Mouse (Mus musculus): ENCODE measurements around the gene Socs7. TPM values are rescaled to one million over a fixed set of nuclear protein-coding genes. Genes with fewer than 3 reads are reported as not detected.
A peak's percentile ranks its signal among the peaks of the same experiment; 100 is the strongest.

The Socs7 gene
- total RNA-seq, 4 experiments from 2014 or later: 19.2 to 23.4 (median 20.0) TPM

DNA sequence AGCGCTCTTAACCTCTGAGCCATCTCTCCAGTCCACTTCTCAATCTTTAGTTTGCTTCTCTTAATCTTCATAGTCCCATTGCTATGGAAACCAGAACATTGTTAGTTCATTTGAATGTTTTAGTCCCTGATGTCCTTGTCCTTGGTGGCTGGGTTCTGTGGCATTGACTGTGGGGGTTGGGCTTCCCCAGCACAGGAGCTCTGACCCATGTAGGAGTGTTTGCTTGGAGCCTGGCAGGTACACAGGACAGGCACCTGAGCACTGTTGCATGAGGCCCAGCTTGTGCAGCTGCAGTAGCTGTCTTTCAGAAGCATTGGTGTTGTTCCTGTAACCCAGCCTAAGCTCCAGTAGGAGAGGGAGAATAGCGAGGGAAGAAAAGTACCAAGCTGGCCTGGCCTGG, 25.5 kb downstream of the Socs7 start:
- DNase-seq (ENCODE audit: low spot score): no peak

DNA sequence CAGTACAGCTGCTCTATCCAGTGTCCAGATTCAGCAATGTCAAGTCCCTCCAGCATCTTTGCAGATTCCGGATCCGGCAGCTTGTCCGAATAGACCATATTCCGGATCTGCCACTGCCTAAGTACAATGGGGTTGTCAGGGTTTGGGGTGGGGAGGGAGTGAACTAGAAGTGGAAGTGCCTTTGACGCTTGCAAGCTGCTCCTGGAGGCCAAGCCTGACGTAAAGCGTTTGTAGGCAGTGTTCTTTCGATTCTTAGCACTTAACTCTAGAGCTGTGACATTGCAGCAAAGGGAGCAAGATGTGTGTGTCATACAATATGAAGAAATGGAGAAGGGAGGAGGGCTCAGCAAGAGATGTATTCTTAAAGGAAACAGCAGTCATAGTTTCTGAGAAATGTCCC, 26.8 kb downstream of the Socs7 start:
- no peak for DNase-seq (ENCODE audit: low spot score)

GRCm38 (mm10) chr11:97393658-97394057, 31.3 kb downstream of the Socs7 start:
- DNase-seq (ENCODE audit: low spot score): no peak

DNA sequence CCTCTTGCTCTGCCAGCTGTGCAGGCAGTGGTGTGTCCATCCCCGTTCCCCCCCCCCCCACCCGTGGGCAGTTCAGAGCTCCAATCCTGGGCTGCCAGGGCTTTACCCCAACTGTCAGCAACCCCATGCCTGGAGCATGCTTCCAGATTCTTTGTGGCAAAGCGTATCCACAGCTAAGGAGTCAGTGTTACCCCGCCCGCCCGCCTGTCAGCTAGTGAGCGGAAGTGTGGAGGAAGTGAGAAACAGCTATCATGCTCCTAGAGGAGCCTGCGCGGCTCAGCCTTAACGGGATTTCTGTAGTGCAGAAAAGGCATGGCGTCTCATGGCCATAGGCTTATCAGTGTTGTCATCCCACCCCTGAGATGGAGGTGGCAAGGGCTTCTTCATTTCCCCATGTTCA, 31.8 kb downstream of the Socs7 start:
- no peak for DNase-seq (ENCODE audit: low spot score)

DNA sequence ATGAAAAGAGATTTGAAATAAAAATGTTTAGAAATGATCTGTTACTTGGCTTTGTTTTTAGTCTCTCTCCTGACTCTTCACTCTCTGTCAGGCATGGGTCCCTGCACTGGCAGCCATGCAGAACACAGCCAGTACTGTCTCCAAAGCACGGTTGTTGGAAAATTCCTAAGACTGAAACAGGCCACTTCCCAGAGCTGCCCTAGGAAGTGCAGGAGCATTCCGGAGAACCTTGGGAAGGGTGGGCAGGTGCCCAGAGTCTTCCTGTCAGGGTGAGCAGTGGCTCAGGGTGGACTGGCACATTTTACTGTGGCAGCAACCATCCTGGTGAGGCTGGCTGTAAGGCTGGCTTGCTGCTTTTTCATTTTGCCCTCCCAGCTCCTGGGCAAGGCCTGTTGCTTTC, 36.2 kb downstream of the Socs7 start:
- DNase-seq (ENCODE audit: low spot score): no peak

GRCm38 (mm10) chr11:97399958-97400710, 37.8 kb downstream of the Socs7 start:
- peak; percentile 70 for DNase-seq (ENCODE audit: low spot score)

GRCm38 (mm10) chr11:97401082-97401481, 38.7 kb downstream of the Socs7 start:
- no peak for DNase-seq (ENCODE audit: low spot score)

DNA sequence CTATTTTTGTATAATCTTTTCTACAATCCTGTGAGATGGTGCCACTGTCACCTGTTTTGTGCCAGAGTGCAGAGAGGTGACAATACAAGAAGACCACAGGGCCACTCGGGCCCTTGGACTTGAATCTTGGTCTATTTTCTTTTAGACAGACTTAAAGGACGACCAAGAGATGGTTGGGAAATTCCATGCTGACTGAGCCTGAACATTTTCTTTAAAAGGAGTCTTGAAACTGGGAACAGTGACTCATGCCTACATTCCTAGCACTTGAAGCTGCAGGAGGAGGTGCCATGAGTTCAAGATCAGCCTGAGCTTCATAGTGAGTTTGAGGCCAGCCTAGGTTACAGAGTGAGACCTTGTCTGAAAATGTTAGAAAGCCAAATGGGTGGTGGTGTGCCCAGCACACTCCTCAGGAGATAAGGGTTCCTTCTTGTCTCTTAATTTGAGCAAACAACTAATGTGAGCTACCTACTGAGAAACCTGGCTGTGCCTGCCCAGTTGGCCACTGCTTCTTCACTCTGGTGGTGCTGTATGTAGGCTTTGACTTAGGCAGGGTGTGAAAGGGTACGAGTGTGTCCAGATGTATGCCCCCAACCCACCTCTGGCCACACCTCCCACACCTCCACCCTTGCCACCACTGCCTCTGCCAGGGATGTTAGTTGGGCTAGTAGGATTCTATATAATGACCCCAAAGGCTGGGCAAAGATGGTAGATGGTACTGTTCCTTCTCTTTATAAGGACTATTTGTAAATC, 39.5 kb downstream of the Socs7 start:
- no peak for DNase-seq (ENCODE audit: low spot score)

DNA sequence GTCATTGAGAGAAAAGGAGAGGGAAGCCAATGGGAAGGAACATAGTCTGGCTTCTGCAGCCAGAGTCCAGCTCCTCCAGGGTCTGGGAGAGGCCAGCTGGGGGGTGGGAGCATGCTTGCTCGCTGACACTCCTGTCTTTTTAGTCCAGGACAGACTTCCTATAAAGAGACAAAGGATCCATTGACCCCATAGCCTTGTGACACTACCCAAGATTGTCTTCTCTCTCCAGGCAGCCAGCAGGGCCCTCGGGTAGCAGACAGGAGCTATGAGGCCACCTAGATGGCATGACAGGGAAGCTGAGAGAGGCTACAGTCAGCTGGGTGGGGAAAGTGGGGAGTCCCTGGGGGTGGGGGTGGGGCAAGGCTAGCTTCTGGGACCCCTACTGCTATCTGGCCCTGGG, 40.4 kb downstream of the Socs7 start:
- DNase-seq (ENCODE audit: low spot score): no peak

GRCm38 (mm10) chr11:97403614-97404183, 41.3 kb downstream of the Socs7 start:
- no peak for DNase-seq (ENCODE audit: low spot score)

DNA sequence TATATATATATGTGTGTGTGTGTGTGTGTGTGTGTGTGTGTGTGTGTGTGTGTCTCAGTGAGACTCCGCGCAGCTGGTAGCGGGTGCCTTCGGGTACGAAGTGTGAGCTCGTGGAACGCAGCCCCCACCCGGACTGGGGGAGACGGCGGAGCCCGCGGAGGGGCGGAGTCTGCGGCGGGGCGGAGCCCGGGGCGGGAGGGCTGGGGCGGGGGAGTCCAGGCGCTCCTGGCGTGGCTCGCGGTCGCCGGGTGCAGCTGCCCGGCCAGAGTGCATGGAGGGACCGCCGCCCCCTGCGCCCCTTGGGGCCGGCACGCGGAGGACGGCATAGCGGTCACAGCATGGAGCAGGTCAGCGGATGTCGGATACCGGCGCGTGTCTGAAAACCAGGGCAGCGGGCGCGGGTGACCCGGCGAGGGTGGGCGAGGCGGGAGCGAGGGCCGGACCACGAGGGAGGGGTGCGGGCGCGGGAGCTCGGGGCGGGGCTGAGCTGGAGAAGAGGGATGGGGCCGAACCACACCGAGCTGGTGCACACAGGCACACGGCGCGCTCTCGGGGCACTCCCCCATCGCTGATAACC, 41.9 kb downstream of the Socs7 start:
- DNase-seq (ENCODE audit: low spot score): no peak

- no peak for DNase-seq (ENCODE audit: low spot score)
These were observed 42.4 kb downstream of the Socs7 start for GRCm38 (mm10) chr11:97404761-97405190.

- peak; percentile 60 for DNase-seq (ENCODE audit: low spot score)
These were observed 44.0 kb downstream of the Socs7 start for GRCm38 (mm10) chr11:97406094-97406951.

- no peak for DNase-seq (ENCODE audit: low spot score)
These were observed 45.1 kb downstream of the Socs7 start for GRCm38 (mm10) chr11:97407456-97407855.

GRCm38 (mm10) chr11:97408171-97408570, 45.8 kb downstream of the Socs7 start:
- peak; percentile 90 for DNase-seq (ENCODE audit: low spot score)

DNA sequence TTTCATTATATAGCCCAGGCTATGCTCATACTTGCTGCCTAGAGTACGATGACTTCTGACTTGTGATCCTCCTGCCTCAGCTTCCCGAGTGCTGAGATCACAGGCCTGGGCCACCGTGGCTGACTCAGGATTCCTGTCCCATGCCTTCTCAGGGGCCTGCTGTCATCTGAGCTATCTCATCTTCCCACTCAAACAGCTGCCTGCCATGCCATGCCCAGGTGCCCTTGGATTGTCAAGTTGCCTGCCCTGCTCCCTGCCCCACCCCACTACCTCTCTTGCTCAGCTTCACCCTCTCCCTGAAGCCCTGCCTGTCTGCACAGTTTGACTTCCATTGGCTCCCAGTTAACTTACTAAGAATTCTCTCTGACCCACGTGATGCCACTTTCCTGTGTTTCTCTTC, 48.6 kb downstream of the Socs7 start:
- no peak for DNase-seq (ENCODE audit: low spot score)

- DNase-seq (ENCODE audit: low spot score): peak; percentile 72
These were observed 49.8 kb downstream of the Socs7 start for GRCm38 (mm10) chr11:97412117-97412516.

DNA sequence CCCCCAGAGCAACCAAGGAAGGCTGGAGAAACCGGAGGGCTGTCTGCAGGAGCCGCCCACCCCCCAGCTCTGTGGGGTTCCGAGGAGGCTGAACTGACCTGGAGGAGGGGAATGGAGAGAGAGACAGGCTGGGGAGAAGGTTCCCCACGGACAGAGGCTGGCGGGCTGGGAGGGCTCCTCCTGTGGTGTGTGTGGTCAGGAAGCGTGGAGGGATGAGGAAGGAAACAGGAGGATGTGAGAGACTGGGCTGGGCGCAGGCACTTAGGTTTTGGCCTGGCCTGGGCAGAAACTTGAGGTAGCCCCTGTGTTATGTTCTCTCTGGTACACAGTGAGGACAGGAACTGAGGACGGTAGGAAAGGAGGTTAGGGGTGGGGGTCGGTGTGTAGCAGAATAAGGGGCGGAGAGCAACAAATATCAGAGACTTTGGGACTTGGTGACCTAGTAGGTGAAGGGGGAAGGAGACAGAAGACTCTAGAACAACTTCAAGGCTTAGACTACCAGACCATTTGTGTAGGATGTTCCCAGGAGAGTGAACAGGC, 50.5 kb downstream of the Socs7 start:
- no peak for DNase-seq (ENCODE audit: low spot score)

GRCm38 (mm10) chr11:97415330-97415711, 53.0 kb downstream of the Socs7 start, which contains the start of gene Arhgap23:
TSS of gene Arhgap23 (plus strand) at chr11:97415533.
- no peak for DNase-seq (ENCODE audit: low spot score)

DNA sequence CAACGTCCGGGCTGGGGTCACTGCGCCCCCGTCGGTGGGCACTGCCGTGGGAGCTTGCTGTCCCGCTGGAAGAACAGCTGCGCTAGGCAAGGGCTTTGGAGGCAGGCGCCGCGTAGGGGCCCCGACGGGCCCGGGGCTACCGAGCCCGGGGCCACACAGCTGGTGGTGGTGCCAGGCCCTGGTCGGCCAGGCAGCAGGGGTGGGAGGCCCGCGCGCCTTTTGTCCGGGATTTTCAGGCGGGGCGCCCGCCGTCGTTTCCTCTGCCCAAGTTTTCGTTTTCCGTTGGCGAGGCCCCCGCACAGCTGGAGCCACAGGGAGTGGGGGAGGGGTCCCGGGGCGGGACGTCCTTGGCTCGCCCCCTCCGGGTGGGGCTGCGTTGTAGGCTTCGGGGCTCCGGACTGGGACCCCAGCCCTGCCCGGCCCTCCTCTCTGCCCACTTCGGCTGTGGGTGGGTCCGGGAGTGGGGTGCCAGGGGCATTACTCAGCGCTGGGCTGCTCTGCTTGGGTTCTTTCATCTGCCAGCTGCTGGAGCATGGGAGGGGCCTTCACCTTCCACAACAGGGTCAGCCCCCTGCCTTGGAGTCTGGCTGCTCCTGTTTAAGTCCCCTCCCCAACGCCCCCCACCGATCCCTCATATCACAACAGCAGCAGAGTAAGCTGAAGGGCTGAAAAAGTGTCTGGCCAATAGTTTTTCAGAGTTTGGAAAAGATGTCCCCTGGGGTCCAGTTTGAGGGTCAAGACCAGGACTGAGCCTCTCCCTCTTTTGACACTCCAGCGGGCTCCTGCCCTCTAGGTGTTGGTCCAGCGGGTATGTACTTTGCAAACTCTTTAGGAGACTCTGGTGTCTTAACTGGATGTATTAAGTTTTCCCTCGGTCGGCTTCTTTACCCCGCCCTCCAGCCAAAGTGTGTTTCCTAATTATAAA, 53.6 kb downstream of the Socs7 start:
- no peak for DNase-seq (ENCODE audit: low spot score)
